Mouse (Mus musculus): ENCODE measurements around the gene Hist1h1t.

GRCm38 (mm10) chr13:23724239-23724638 lies 28.6 kb downstream of the Hist1h1t start:
- TF ChIP-seq CTCF (conservative IDR thresholded peaks at IDR 0.05; ENCODE audit: insufficient read depth, insufficient read length, low read depth, low read length): no peak
- no peak for TF ChIP-seq POLR2A (IDR thresholded peaks at IDR 0.05; ENCODE audit: low read depth, low read length)

Measured in kidney, adult 2 months (tissue).